Mouse (Mus musculus) forebrain, embryonic 11.5 days (tissue): ENCODE results near the gene Padi1. TPM values are rescaled to one million over a fixed set of nuclear protein-coding genes. Genes with fewer than 3 reads are reported as not detected.

Source experiments
- ATAC-seq: fragments of 200-750 bp; cut with Nextera tagmentation; replicated peaks from 2 replicates; pipeline ENCODE4 v1.8.0; 2017; ENCODE audit warnings: moderate TSS enrichment; ENCODE audit not compliant: low FRiP score
- DNase-seq: peaks from one replicate; pipeline ENCODE4 v3.0.0-alpha.2; 2017; ENCODE audit warnings: low spot score
- H3K27ac ChIP-seq: fragments of 300-500 bp; sonication (generic); 2 replicates; pipeline ENCODE4 v1.5.1; 2014; ENCODE audit warnings: low read depth, low read length
- H3K27me3 ChIP-seq: fragments of 300-500 bp; sonication (generic); 2 replicates; pipeline ENCODE4 v1.6.1; 2014; ENCODE audit warnings: mild to moderate bottlenecking, low read length, mixed read lengths; ENCODE audit not compliant: control insufficient read depth, insufficient read depth
- H3K36me3 ChIP-seq: fragments of 300-500 bp; sonication (generic); 2 replicates; pipeline ENCODE4 v1.6.1; 2014; ENCODE audit warnings: mild to moderate bottlenecking, low read length, moderate library complexity, mixed read lengths; ENCODE audit not compliant: control insufficient read depth, insufficient read depth
- H3K4me1 ChIP-seq: fragments of 300-500 bp; sonication (generic); replicated peaks from 2 replicates; pipeline ENCODE4 v1.6.1; 2014; ENCODE audit warnings: low read length, mixed read lengths; ENCODE audit not compliant: control insufficient read depth, insufficient read depth
- H3K4me2 ChIP-seq: fragments of 300-500 bp; sonication (generic); 2 replicates; pipeline ENCODE4 v1.6.1; 2014; ENCODE audit warnings: low read depth, mild to moderate bottlenecking, low read length, moderate library complexity, mixed read lengths; ENCODE audit not compliant: severe bottlenecking
- H3K4me3 ChIP-seq: fragments of 300-500 bp; sonication (generic); 2 replicates; pipeline ENCODE4 v1.5.1; 2014; ENCODE audit warnings: low read depth, low read length
- H3K9ac ChIP-seq: fragments of 300-500 bp; sonication (generic); 2 replicates; pipeline ENCODE4 v1.6.1; 2014; ENCODE audit warnings: low read length
- H3K9me3 ChIP-seq: fragments of 300-500 bp; sonication (generic); 2 replicates; pipeline ENCODE4 v1.6.1; 2016; ENCODE audit warnings: low read length, mixed read lengths; ENCODE audit not compliant: control insufficient read depth
- whole genome bisulfite sequencing: fragments of 180-500 bp; shearing (Covaris S2); extraction: QIAGEN DNeasy Blood & Tissue Kit; methylation state at CpG from one replicate; pipeline ENCODE4 v1.1.7; 2014; 5-methylcytosine and 5-hydroxymethylcytosine counted together
- polyA plus RNA-seq: library from polyadenylated mRNA; unstranded; fragments of >200 nt; fragmentation: Nextera tagmentation; extraction: Ambion mirVana; gene quantifications from 2 replicates; pipeline ENCODE4 v1.2.1, GENCODE M21; 2014

The Padi1 gene
- polyA plus RNA-seq, 1 experiment from 2014 or later, result not detected

GRCm38 (mm10) chr4:140857813-140858212, 12.2 kb upstream of the Padi1 start:
- Histone ChIP-seq H3K9me3 (no peaks in the 10 kb centered on the region), H3K4me1 (no peaks in the 10 kb centered on the region; the same call in 1 of the 2 replicates), H3K36me3 (no peaks in the 10 kb centered on the region), H3K9ac (no peak overlapping the region), H3K4me2 (no peak overlapping the region), H3K27ac (no peak overlapping the region), H3K27me3 (no peaks in the 10 kb centered on the region), H3K4me3 (no peak overlapping the region)
- 87% methylated on average over 7 of the region's 7 CpGs for whole genome bisulfite sequencing
- ATAC-seq, result no peak
- no peak for DNase-seq

- Histone ChIP-seq H3K36me3 (no peaks in the 10 kb centered on the region), H3K4me1 (no peaks in the 10 kb centered on the region; the same call in 1 of the 2 replicates), H3K27ac (no peak overlapping the region), H3K4me2 (no peak overlapping the region), H3K9ac (no peak overlapping the region), H3K4me3 (no peak overlapping the region), H3K9me3 (no peaks in the 10 kb centered on the region), H3K27me3 (no peaks in the 10 kb centered on the region)
- DNase-seq (no peak), ATAC-seq (no peak)
- 86% methylated on average over 5 of the region's 5 CpGs for WGBS
These were observed 11.5 kb upstream of the Padi1 start for GRCm38 (mm10) chr4:140857041-140857440.

GRCm38 (mm10) chr4:140855151-140855550, 9.6 kb upstream of the Padi1 start:
- WGBS, result 89% methylated on average over 10 of the region's 10 CpGs
- Histone ChIP-seq H3K4me2 (no peak overlapping the region), H3K4me1 (no peaks in the 10 kb centered on the region; the same call in 1 of the 2 replicates), H3K9me3 (no peaks in the 10 kb centered on the region), H3K27me3 (no peaks in the 10 kb centered on the region), H3K27ac (no peak overlapping the region), H3K36me3 (no peaks in the 10 kb centered on the region), H3K4me3 (no peak overlapping the region), H3K9ac (no peak overlapping the region)
- DNase-seq, result no peak
- ATAC-seq, result no peak

GRCm38 (mm10) chr4:140854455-140854864, 8.9 kb upstream of the Padi1 start:
- Histone ChIP-seq H3K36me3 (no peaks in the 10 kb centered on the region), H3K4me2 (no peak overlapping the region), H3K4me1 (no peaks in the 10 kb centered on the region; the same call in 1 of the 2 replicates), H3K27ac (no peak overlapping the region), H3K9me3 (no peaks in the 10 kb centered on the region), H3K9ac (no peak overlapping the region), H3K27me3 (no peaks in the 10 kb centered on the region), H3K4me3 (no peak overlapping the region)
- ATAC-seq, result no peak
- 85% methylated on average over 10 of the region's 10 CpGs for WGBS
- no peak for DNase-seq

GRCm38 (mm10) chr4:140853626-140854025, 8.0 kb upstream of the Padi1 start:
- Histone ChIP-seq H3K4me3 (no peak overlapping the region), H3K27me3 (no peaks in the 10 kb centered on the region), H3K4me2 (no peak overlapping the region), H3K9me3 (no peaks in the 10 kb centered on the region), H3K9ac (no peak overlapping the region), H3K36me3 (no peaks in the 10 kb centered on the region), H3K27ac (no peak overlapping the region), H3K4me1 (no peaks in the 10 kb centered on the region; the same call in 1 of the 2 replicates)
- DNase-seq, result no peak
- no peak for ATAC-seq
- WGBS, result 66% methylated on average over 8 of the region's 8 CpGs

- WGBS, result 75% methylated on average over 11 of the region's 11 CpGs
- H3K4me1 ChIP-seq, result 0 out of 2 replicates have a peak, but pooled peaks cover 3% of the 10 kb centered on the region
- no peaks in the 10 kb centered on the region for H3K9me3 ChIP-seq
- no peak overlapping the region for H3K27ac ChIP-seq
- H3K9ac ChIP-seq, result no peak overlapping the region
- no peak for DNase-seq
- no peak for ATAC-seq
- no peaks in the 10 kb centered on the region for H3K36me3 ChIP-seq
- H3K27me3 ChIP-seq, result no peaks in the 10 kb centered on the region
- no peak overlapping the region for H3K4me3 ChIP-seq
- no peak overlapping the region for H3K4me2 ChIP-seq
These were observed 3.7 kb upstream of the Padi1 start for GRCm38 (mm10) chr4:140849310-140849709.

GRCm38 (mm10) chr4:140844991-140845390, 587 bp downstream of the Padi1 start:
- H3K9me3 ChIP-seq, result no peaks in the 10 kb centered on the region
- 75% methylated on average over 4 of the region's 4 CpGs for WGBS
- H3K36me3 ChIP-seq, result no peaks in the 10 kb centered on the region
- H3K27ac ChIP-seq, result no peak overlapping the region
- ATAC-seq (no peak), DNase-seq (no peak)
- H3K9ac ChIP-seq, result no peak overlapping the region
- 0 out of 2 replicates have a peak, but pooled peaks cover 3% of the 10 kb centered on the region for H3K4me1 ChIP-seq
- no peaks in the 10 kb centered on the region for H3K27me3 ChIP-seq
- no peak overlapping the region for H3K4me2 ChIP-seq
- no peak overlapping the region for H3K4me3 ChIP-seq

GRCm38 (mm10) chr4:140843670-140844280, 1.8 kb downstream of the Padi1 start:
- H3K4me3 ChIP-seq, result no peak overlapping the region
- no peak overlapping the region for H3K27ac ChIP-seq
- no peaks in the 10 kb centered on the region for H3K36me3 ChIP-seq
- WGBS, result 78% methylated on average over 15 of the region's 15 CpGs
- no peak overlapping the region for H3K9ac ChIP-seq
- no peak overlapping the region for H3K4me2 ChIP-seq
- H3K9me3 ChIP-seq, result no peaks in the 10 kb centered on the region
- DNase-seq (no peak), ATAC-seq (no peak)
- H3K4me1 ChIP-seq, result 0 out of 2 replicates have a peak, but pooled peaks cover 3% of the 10 kb centered on the region
- no peaks in the 10 kb centered on the region for H3K27me3 ChIP-seq

GRCm38 (mm10) chr4:140842909-140843308, 2.7 kb downstream of the Padi1 start:
- no peak for DNase-seq
- Histone ChIP-seq H3K4me2 (no peak overlapping the region), H3K9me3 (no peaks in the 10 kb centered on the region), H3K27me3 (no peaks in the 10 kb centered on the region), H3K27ac (no peak overlapping the region), H3K36me3 (no peaks in the 10 kb centered on the region), H3K9ac (no peak overlapping the region), H3K4me1 (0 out of 2 replicates have a peak, but pooled peaks cover 5% of the 10 kb centered on the region), H3K4me3 (no peak overlapping the region)
- no peak for ATAC-seq
- 63% methylated on average over 1 of the region's 1 CpGs for WGBS
